Mouse (Mus musculus): ENCODE results near the gene Fbxo5.

DNA sequence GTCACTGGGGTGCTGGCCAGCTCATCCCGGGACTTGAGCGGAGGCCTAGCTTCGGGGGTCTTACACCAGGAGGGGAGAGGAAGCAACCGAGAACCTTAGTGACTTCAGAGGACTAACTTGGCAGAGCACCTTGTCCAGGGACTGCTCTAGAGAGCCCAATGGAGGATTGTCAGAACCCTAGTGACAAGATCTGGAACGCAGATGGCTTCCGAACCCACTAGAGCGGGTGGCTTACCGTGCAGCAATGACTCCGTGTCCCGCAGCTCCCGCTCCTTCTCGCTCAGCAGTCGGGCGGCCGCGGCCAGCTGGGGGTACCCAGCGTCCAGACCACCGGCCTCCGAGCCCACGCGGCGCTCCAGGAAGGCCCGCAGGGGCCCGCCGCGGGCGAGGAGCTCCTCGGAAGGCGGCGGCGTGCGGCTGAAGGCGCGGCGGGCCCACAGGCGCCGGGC lies 17.9 kb upstream of the Fbxo5 start:
- TF ChIP-seq TCF3 (IDR thresholded peaks at IDR 0.05; ENCODE audit: insufficient read length, low read depth) (no peak), TCF12 (IDR thresholded peaks at IDR 0.05; ENCODE audit: insufficient read depth, poor library complexity, severe bottlenecking) (no peak), POLR2A (IDR thresholded peaks at IDR 0.05; ENCODE audit: insufficient read length, low read depth) (no peak), POLR2AphosphoS2 (IDR thresholded peaks at IDR 0.05; ENCODE audit: insufficient read length, low read depth) (no peak), E2F4 (IDR thresholded peaks at IDR 0.05; ENCODE audit: insufficient read depth) (no peak), MAX (IDR thresholded peaks at IDR 0.05; ENCODE audit: low read depth) (no peak)
